Mouse (Mus musculus) spleen, adult 2 months (tissue): ENCODE measurements around the gene Fam24b. TPM values are rescaled to one million over a fixed set of nuclear protein-coding genes. Genes with fewer than 3 reads are reported as not detected.

Source experiments
- DNase-seq, 2 experiments: peaks; one replicate each; pipeline versions ENCODE4 v3.0.0 to v3.0.0-alpha.2; 2012 to 2021; ENCODE audit warnings: low spot score in 2 of 2, low read depth in 1 of 2
- H3K27ac ChIP-seq: fragments of 200-500 bp; 2 replicates; pipeline ENCODE4 v1.5.1; 2012; ENCODE audit warnings: low read length, inconsistent platforms; ENCODE audit not compliant: insufficient read depth
- H3K27me3 ChIP-seq: fragments of 200-500 bp; 2 replicates; pipeline ENCODE4 v1.6.1; 2012; ENCODE audit warnings: mild to moderate bottlenecking, moderate library complexity, low read length, inconsistent platforms; ENCODE audit not compliant: control insufficient read depth, insufficient read depth
- H3K36me3 ChIP-seq: fragments of 200-500 bp; 2 replicates; pipeline ENCODE4 v1.6.1; 2012; ENCODE audit warnings: mild to moderate bottlenecking, low read length, inconsistent platforms; ENCODE audit not compliant: control insufficient read depth, insufficient read depth
- H3K4me1 ChIP-seq: fragments of 200-500 bp; 2 replicates; pipeline ENCODE4 v1.6.1; 2011; ENCODE audit warnings: inconsistent platforms; ENCODE audit not compliant: control insufficient read depth, insufficient read depth, insufficient read length
- H3K4me3 ChIP-seq: fragments of 200-500 bp; 2 replicates; pipeline ENCODE4 v1.5.1; 2011; ENCODE audit warnings: mild to moderate bottlenecking, inconsistent platforms; ENCODE audit not compliant: insufficient read depth, insufficient read length; ENCODE audit errors: extremely low read depth
- CTCF ChIP-seq: fragments of 200-500 bp; IDR thresholded peaks from 2 replicates; pipeline ENCODE4 v1.5.1; 2011; ENCODE audit warnings: mild to moderate bottlenecking, inconsistent platforms; ENCODE audit not compliant: insufficient read depth, insufficient read length, insufficient replicate concordance; ENCODE audit errors: extremely low read depth
- POLR2A ChIP-seq: fragments of 200-500 bp; IDR thresholded peaks from 2 replicates; pipeline ENCODE4 v1.6.1; 2011; ENCODE audit warnings: low read depth, low read length, inconsistent platforms
- WGBS: fragments of 180-500 bp; shearing (Covaris S2); methylation state at CpG from one replicate; pipeline ENCODE4 v1.1.7; 2018; 5-methylcytosine and 5-hydroxymethylcytosine counted together
- polyA plus RNA-seq: library from polyadenylated mRNA; depleted of rRNA; stranded (reverse); fragments of >200 nt; gene quantifications from 2 replicates; pipeline ENCODE4 v1.2.3, GENCODE M21; 2012

The Fam24b gene
- polyA plus RNA-seq, 1 experiment: not detected

GRCm38 (mm10) chr7:131362269-131362614, 32.9 kb upstream of the Fam24b start:
- peak overlapping the region; percentile 75 for H3K27ac ChIP-seq
- no peak for DNase-seq
- H3K36me3 ChIP-seq: peaks cover 1% of the 10 kb centered on the region
- TF ChIP-seq CTCF: no peak
- TF ChIP-seq POLR2A: no peak
- H3K4me1 ChIP-seq: peaks cover 3% of the 10 kb centered on the region; the same call in 1 of the 2 replicates
- peak overlapping the region; percentile 98 for H3K4me3 ChIP-seq
- H3K27me3 ChIP-seq: no peaks in the 10 kb centered on the region
- 2% methylated on average over 35 of the region's 35 CpGs for WGBS

GRCm38 (mm10) chr7:131356105-131356504, 26.8 kb upstream of the Fam24b start:
- Histone ChIP-seq H3K27ac (no peak overlapping the region), H3K4me1 (no peaks in the 10 kb centered on the region), H3K4me3 (no peak overlapping the region), H3K36me3 (peaks cover 14% of the 10 kb centered on the region), H3K27me3 (no peaks in the 10 kb centered on the region)
- WGBS: 93% methylated on average over 13 of the region's 13 CpGs
- no peak for DNase-seq
- TF ChIP-seq CTCF: no peak
- TF ChIP-seq POLR2A: no peak

- no peak overlapping the region for H3K27ac ChIP-seq
- no peak for DNase-seq
- no peaks in the 10 kb centered on the region for H3K27me3 ChIP-seq
- H3K36me3 ChIP-seq: peaks cover 22% of the 10 kb centered on the region
- TF ChIP-seq CTCF (no peak), POLR2A (no peak)
- 93% methylated on average over 7 of the region's 7 CpGs for WGBS
- H3K4me3 ChIP-seq: no peak overlapping the region
- H3K4me1 ChIP-seq: no peaks in the 10 kb centered on the region
Measured at GRCm38 (mm10) chr7:131345856-131346541, 16.7 kb upstream of the Fam24b start.

- no peaks in the 10 kb centered on the region for H3K4me1 ChIP-seq
- peaks cover 4% of the 10 kb centered on the region for H3K36me3 ChIP-seq
- 85% methylated on average over 8 of the region's 8 CpGs for WGBS
- no peak for DNase-seq
- H3K27ac ChIP-seq: no peak overlapping the region
- H3K27me3 ChIP-seq: no peaks in the 10 kb centered on the region
- no peak overlapping the region for H3K4me3 ChIP-seq
- TF ChIP-seq POLR2A (no peak), CTCF (no peak)
Measured at GRCm38 (mm10) chr7:131337502-131338068, 8.3 kb upstream of the Fam24b start.

GRCm38 (mm10) chr7:131333564-131333963, 4.2 kb upstream of the Fam24b start, which contains the start of gene Fam24a:
TSS of gene Fam24a (plus strand) at chr7:131333864.
- no peaks in the 10 kb centered on the region for H3K36me3 ChIP-seq
- H3K27me3 ChIP-seq: no peaks in the 10 kb centered on the region
- no peak within 1 kb of the TSS for H3K4me3 ChIP-seq
- H3K27ac ChIP-seq: no peak within 1 kb of the TSS
- DNase-seq: no peak
- TF ChIP-seq POLR2A (no peak), CTCF (no peak)
- no peaks in the 10 kb centered on the region for H3K4me1 ChIP-seq
- whole genome bisulfite sequencing: 61% methylated on average over 1 of the region's 1 CpGs

GRCm38 (mm10) chr7:131331688-131332087, 2.4 kb upstream of the Fam24b start:
- Histone ChIP-seq H3K4me3 (no peak overlapping the region), H3K4me1 (no peaks in the 10 kb centered on the region), H3K27ac (no peak overlapping the region), H3K36me3 (no peaks in the 10 kb centered on the region), H3K27me3 (no peaks in the 10 kb centered on the region)
- TF ChIP-seq POLR2A (no peak), CTCF (no peak)
- no peak for DNase-seq
- WGBS: 69% methylated on average over 2 of the region's 2 CpGs

- Histone ChIP-seq H3K4me1 (no peaks in the 10 kb centered on the region), H3K27ac (no peak overlapping the region), H3K36me3 (no peaks in the 10 kb centered on the region), H3K4me3 (no peak overlapping the region), H3K27me3 (no peaks in the 10 kb centered on the region)
- TF ChIP-seq POLR2A: no peak
- WGBS: 87% methylated on average over 5 of the region's 5 CpGs
- no peak for DNase-seq
Measured at GRCm38 (mm10) chr7:131327054-131327453, 2.3 kb downstream of the Fam24b start.
